Mouse (Mus musculus) megakaryocyte-erythroid progenitor cell, adult 5-6 weeks (primary cell): ENCODE measurements around the gene Olfr187. TPM values are rescaled to one million over a fixed set of nuclear protein-coding genes. Genes with fewer than 3 reads are reported as not detected.
"Not testable (repeated sequence)": the region's sequence is repeated elsewhere in the genome, so short reads cannot be mapped to it uniquely, and the experiment has no call there.

Experiments
- ATAC-seq: replicated peaks from 2 replicates; pipeline ENCODE4 v1.8.0; 2016; ENCODE audit warnings: mild to moderate bottlenecking, inconsistent platforms; ENCODE audit not compliant: severe bottlenecking, poor library complexity, low FRiP score, low TSS enrichment
- total RNA-seq, 2 experiments: library from RNA; stranded (forward) in 1 of 2; stranded (reverse) in 1 of 2; fragments of 200-1000, 215-1000 nt in 1 of 2; fragments of >200 nt in 1 of 2; fragmentation: Nextera tagmentation in 1 of 2; gene quantifications; 2 replicates each; pipeline ENCODE4 v1.2.3; 2014 to 2017

Gene Olfr187
- total RNA-seq (2014; fragmentation: Nextera tagmentation) (not detected in 2 replicates), total RNA-seq (2017) (not detected in 2 replicates)

DNA sequence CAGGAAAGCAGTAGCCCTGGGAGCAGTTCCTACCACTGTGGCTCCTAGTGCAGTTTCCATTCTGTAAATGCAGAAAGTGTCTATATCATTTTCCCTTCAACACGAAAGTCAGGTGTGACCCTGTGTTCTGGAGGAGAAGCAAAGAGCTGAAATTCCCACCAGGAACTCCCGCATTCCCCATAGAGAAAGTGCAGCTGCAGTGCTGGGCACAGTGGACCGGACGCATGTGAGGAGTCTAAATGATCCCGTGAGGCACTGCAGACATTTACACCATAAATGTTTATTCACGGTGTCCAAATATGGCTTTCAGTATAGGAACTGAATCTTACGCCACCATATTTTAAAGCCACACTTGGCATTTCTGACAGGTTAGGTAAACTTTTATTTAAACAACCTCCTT lies at the start of gene Olfr187:
Gene Olfr187, minus strand, starts transcription at position 58 of the 400 bp plus-strand sequence.
- ATAC-seq, result no peak

DNA sequence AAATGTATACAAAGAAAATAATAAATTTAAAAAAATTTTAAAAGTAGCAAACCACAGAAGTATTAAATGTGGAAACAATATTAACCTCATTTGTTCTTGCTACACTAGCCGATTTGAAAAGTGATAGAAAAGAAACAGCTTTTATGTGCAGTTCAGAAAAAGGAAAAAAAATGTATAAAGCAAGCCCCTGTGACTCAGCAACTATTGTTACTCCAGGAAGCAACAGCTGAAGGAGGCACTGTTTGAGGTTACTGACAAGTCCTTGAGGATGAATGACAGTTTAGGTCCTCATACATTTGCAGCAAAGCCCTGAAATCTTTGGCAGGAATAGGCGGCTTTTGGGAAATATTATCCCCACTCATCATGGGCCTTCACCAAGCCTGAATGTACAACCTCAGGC lies 41.5 kb upstream of the Olfr187 start:
- not testable (repeated sequence) for ATAC-seq

DNA sequence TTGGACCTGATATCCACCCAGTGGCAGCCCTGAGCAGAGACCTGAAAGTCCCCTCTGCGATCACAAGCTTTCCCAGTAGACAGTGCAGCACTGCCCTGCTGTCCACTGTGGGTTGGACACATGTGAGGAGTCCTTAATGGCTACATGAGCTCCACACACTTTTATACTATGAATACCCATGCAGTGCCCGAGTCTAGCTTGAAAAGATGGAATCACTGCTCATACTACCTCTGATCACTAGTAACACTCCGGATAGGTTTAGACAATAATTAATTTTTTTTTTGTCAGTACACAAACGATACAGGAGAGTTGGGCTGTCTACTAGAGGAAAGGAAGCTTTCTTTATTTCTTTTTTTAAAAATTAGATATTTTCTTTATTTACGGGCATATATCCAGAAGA lies 38.3 kb upstream of the Olfr187 start, which contains the start of gene Olfr190:
Gene Olfr190, minus strand, starts transcription at position 101 of the 400 bp plus-strand sequence.
- no peak for ATAC-seq

DNA sequence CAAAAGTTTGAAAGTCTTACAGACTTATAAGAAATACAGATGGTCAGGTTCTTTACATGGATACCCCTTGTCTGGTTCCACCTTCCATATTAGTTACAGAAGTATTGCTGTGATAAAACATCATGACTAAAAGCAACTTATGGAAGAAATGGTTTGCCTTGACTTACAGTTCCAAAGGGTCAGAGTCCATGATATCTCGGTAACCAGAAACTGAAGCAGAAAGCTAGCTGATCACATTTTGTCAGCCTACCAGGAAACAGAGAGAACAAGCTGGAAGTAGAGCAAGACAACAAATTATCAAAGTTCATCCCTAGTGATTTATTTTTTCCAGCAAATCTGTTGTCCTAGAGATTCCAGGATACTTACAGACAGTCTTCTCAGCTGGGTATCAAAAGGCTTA lies 34.0 kb upstream of the Olfr187 start:
- no peak for ATAC-seq

DNA sequence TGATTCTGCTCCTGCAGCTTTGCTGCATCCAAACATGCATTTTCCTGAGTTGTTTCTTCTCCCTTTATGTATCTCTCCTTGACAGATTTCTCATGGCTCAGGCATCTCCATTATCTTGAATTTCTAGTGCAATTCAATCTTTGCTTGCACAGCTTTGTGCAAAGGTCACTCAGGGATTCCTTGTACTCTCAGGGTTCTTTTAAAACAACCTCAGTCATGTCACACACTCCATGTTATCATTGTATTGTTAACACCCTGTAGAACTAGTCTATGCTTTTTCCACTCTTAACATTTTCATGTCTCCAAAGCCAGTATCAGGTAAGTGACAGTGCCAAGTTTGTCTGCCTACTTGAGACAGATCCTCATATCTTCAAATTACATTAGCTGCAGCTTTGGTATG lies 32.2 kb upstream of the Olfr187 start:
- no peak for ATAC-seq

DNA sequence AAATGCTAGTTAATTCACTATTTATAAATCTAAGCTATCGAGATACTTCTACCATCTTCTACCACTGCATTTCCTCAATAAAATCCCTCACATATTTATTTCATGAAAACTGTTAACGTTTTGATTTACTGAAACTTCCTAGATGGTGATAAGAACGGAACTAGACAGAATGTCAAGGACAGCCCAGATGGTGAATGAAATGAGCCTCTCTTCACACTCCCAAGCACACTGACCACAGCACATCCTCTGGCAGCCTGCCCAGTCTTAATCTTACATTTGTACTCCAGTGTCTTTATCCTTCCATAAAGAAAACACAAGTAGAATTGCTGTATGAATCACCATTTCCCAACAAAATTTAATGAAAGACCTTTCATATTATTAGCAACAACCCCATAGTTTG lies 22.8 kb upstream of the Olfr187 start:
- ATAC-seq, result not testable (repeated sequence)

DNA sequence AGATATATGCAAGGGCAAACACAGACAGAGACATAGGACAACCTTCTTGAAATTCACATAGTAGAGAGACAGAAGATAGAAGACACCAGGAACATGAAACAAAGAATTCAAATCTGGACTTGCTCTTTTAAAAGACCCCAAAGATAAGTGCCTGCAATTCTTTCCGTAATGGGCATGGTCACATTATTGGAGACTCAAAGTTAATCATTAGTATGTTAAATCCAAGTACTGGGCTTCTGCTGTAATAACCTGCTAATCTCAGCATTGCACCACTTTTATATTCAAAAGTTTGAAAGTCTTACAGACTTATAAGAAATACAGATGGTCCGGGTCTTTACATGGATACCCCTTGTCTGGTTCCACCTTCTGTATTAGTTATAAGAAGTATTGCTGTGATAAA lies 9.7 kb upstream of the Olfr187 start:
- not testable (repeated sequence) for ATAC-seq

DNA sequence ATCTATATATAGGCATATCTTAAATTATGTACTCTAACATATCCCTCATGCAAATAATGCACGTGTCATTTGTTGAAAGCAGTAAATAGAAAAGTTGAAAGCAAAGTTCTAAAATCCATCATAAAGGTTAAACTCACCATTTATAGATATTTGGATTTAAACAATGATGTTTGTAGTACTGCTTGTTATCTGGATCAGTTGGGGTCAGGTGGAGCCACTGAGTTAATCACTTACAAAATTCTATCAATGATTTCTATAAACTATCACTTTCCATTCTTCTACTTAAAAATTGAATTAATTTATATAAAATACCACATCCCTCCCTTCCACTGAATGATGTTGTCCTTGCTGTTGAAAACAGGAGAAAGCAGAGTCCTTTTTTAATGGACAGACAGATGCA lies 9.3 kb upstream of the Olfr187 start:
- no peak for ATAC-seq

DNA sequence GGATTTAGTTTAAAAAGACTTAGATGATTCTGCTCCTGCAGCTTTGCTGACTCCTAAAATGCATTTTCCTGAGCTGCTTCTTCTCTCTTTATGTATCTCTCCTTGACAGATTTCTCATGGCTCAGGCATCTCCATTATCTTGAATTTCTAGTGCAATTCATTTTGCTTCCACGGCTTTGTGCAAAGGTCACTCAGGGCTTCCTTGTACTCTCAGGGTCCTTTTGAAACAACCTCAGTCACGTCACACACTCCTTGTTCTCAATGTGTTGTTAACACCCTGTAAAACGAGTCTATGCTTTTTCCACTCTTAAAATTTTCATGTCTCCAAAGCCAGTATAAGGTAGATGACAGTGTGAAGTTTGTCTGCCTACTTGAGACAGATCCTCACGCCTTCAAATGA lies 8.0 kb upstream of the Olfr187 start:
- no peak for ATAC-seq

DNA sequence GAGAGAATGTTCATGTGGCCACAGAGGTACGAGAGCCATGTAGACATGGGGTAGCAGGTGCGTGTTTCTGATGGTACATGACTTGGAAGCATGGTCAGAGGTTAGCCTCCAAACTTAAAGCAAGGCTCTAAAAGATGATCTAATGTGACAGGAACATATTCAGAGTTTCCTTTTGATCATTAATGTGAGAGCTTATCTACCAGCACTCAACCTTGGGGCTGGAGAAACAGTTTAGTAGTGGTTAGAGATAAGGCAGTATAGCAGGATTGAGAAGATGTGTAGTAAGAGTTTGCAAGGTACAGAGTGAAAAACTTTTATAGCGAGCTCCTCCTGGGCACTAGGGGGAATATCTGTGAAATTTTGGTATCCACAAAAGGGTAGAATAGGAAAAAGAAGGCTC lies 6.3 kb upstream of the Olfr187 start:
- ATAC-seq, result no peak

DNA sequence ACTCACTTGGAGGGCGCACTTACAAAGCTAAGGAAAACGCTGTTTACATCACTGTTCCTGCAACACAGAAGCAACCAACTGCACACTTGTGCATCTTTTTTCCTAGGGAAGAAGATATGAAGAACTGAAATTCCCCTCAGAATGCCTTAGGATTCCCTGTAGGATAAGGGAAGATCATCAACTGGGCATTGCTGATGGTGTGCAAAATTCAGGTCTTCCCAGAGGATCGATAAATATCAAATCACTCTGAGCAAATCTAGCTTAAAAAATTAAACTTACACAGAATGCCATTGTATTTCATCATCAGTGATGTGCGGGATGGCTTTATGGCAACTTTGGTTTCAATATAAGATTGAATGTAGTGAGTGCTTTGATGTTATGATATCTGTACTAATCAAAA lies 9.4 kb downstream of the Olfr187 start, which contains the start of gene Olfr186:
Gene Olfr186, minus strand, starts transcription at position 101 of the 400 bp plus-strand sequence.
- no peak for ATAC-seq

DNA sequence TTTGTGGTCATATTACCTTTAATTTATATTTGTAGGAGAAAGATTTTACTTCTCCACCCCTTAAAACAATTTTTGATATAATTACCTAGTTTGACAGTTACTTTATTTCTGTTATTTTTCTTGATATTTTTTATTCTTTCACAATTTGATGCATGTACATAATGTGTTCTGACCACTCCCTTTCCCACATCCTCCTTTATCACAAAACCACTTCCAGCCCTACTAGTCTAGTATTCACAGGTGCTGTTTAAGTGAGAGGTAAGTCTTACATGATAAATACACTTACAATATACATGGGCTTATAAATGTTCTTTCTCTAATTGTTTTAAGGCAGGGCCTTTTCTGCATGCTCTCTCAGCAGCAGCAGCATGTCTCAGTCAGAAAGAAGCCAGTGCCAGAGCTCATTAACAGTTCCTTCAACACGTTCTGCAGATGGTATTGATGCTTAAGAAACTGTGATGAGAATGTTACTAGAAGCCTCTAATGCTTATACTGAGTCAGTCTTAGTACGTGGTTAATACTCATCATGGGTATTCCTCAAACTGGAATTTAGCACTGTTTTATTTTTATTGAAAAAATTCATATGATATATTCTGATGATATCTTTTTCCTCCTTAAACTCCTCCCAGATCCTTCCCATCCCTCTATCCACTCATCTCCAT lies 26.1 kb downstream of the Olfr187 start:
- no peak for ATAC-seq

DNA sequence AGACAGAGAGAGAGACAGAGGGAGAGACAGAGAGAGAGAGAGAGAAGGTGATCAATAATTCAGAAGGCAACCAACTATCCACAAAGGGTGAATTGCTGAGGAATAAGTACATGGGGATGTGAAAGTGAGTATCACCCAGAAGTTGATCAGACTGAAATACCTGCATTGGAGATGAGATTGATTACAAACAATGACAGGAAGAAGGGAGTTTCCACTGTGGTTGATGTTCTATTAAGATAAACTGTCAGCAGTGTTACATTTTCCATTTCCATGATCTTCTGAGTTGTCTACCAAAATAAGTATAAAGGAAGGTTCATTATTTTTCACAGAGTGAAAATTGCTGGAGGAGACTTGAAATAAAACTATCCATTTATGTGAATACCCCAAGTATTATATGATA lies 32.4 kb downstream of the Olfr187 start:
- no peak for ATAC-seq

DNA sequence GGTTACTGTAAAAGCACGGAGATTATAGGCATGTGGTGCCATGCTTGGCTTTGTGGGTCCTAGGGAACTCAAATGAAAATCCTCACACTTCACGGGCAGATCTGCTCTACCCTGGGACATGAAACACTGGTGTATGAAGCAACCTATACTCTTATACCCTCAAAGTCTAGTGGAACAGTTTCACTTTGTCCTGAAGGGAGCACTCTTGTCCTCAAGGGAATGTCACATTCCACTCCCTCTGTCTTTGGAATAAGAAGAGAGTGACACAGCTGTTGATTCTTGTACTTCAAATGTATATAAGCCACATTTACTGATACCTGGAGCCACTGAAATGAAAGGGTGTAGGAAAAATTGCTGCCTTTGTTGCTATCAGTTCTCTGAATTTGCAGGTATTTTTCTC lies 44.5 kb downstream of the Olfr187 start, which contains the start of gene Olfr183:
Gene Olfr183, plus strand, starts transcription at position 301 of the 400 bp plus-strand sequence.
- no peak for ATAC-seq

Other genes starting within 250 kb of the Olfr187 start
- not detected in 2 replicates for gene Olfr173, start 239.5 kb downstream of the Olfr187 start, total RNA-seq (2014; fragmentation: Nextera tagmentation)
- not detected in 2 replicates for gene Olfr173, start 239.5 kb downstream of the Olfr187 start, total RNA-seq (2017)
- not detected in 2 replicates for gene Olfr175-ps1, start 213.0 kb downstream of the Olfr187 start, total RNA-seq (2014; fragmentation: Nextera tagmentation)
- not detected in 2 replicates for gene Olfr175-ps1, start 213.0 kb downstream of the Olfr187 start, total RNA-seq (2017)
- not detected in 2 replicates for gene Olfr177, start 165.0 kb downstream of the Olfr187 start, total RNA-seq (2014; fragmentation: Nextera tagmentation)
- not detected in 2 replicates for gene Olfr177, start 165.0 kb downstream of the Olfr187 start, total RNA-seq (2017)
- gene Olfr178, start 147.7 kb downstream of the Olfr187 start, total RNA-seq (2014; fragmentation: Nextera tagmentation), result not detected in 2 replicates
- gene Olfr178, start 147.7 kb downstream of the Olfr187 start, total RNA-seq (2017), result not detected in 2 replicates
- gene Olfr181, start 111.0 kb downstream of the Olfr187 start, total RNA-seq (2014; fragmentation: Nextera tagmentation), result not detected in 2 replicates
- not detected in 2 replicates for gene Olfr181, start 111.0 kb downstream of the Olfr187 start, total RNA-seq (2017)
- gene Olfr180, start 110.4 kb downstream of the Olfr187 start, total RNA-seq (2014; fragmentation: Nextera tagmentation), result not detected in 2 replicates
- not detected in 2 replicates for gene Olfr180, start 110.4 kb downstream of the Olfr187 start, total RNA-seq (2017)
- gene Olfr183, start 44.4 kb downstream of the Olfr187 start, total RNA-seq (2014; fragmentation: Nextera tagmentation), result not detected in 2 replicates
- gene Olfr183, start 44.4 kb downstream of the Olfr187 start, total RNA-seq (2017), result not detected in 2 replicates
- gene Olfr186, start 9.5 kb downstream of the Olfr187 start, total RNA-seq (2014; fragmentation: Nextera tagmentation), result not detected in 2 replicates
- gene Olfr186, start 9.5 kb downstream of the Olfr187 start, total RNA-seq (2017), result not detected in 2 replicates
- gene Olfr190, start 38.2 kb upstream of the Olfr187 start, total RNA-seq (2014; fragmentation: Nextera tagmentation), result not detected in 2 replicates
- gene Olfr190, start 38.2 kb upstream of the Olfr187 start, total RNA-seq (2017), result not detected in 2 replicates
- gene Olfr191, start 50.1 kb upstream of the Olfr187 start, total RNA-seq (2014; fragmentation: Nextera tagmentation), result not detected in 2 replicates
- gene Olfr191, start 50.1 kb upstream of the Olfr187 start, total RNA-seq (2017), result not detected in 2 replicates
- gene Olfr193, start 72.1 kb upstream of the Olfr187 start, total RNA-seq (2014; fragmentation: Nextera tagmentation), result not detected in 2 replicates
- gene Olfr193, start 72.1 kb upstream of the Olfr187 start, total RNA-seq (2017), result not detected in 2 replicates
- gene Olfr194, start 81.3 kb upstream of the Olfr187 start, total RNA-seq (2014; fragmentation: Nextera tagmentation), result not detected in 2 replicates
- gene Olfr194, start 81.3 kb upstream of the Olfr187 start, total RNA-seq (2017), result not detected in 2 replicates
- not detected in 2 replicates for gene Olfr195, start 107.3 kb upstream of the Olfr187 start, total RNA-seq (2014; fragmentation: Nextera tagmentation)
- not detected in 2 replicates for gene Olfr195, start 107.3 kb upstream of the Olfr187 start, total RNA-seq (2017)
- not detected in 2 replicates for gene Olfr196, start 130.7 kb upstream of the Olfr187 start, total RNA-seq (2014; fragmentation: Nextera tagmentation)
- not detected in 2 replicates for gene Olfr196, start 130.7 kb upstream of the Olfr187 start, total RNA-seq (2017)
- not detected in 2 replicates for gene Olfr198, start 163.8 kb upstream of the Olfr187 start, total RNA-seq (2014; fragmentation: Nextera tagmentation)
- not detected in 2 replicates for gene Olfr198, start 163.8 kb upstream of the Olfr187 start, total RNA-seq (2017)
- not detected in 2 replicates for gene Olfr199, start 180.0 kb upstream of the Olfr187 start, total RNA-seq (2014; fragmentation: Nextera tagmentation)
- not detected in 2 replicates for gene Olfr199, start 180.0 kb upstream of the Olfr187 start, total RNA-seq (2017)
- gene Olfr201, start 232.9 kb upstream of the Olfr187 start, total RNA-seq (2014; fragmentation: Nextera tagmentation), result not detected in 2 replicates
- not detected in 2 replicates for gene Olfr201, start 232.9 kb upstream of the Olfr187 start, total RNA-seq (2017)
- not detected in 2 replicates for gene Olfr202, start 247.0 kb upstream of the Olfr187 start, total RNA-seq (2014; fragmentation: Nextera tagmentation)
- gene Olfr202, start 247.0 kb upstream of the Olfr187 start, total RNA-seq (2017), result not detected in 2 replicates